Mouse (Mus musculus) liver, embryonic 14 days (tissue): ENCODE results near the gene Plekhn1. TPM values are rescaled to one million over a fixed set of nuclear protein-coding genes. Genes with fewer than 3 reads are reported as not detected.

ENCODE experiments used
- polyA plus RNA-seq: library from polyadenylated mRNA; depleted of rRNA; stranded (reverse); fragments of >200 nt; gene quantifications from 2 replicates; pipeline ENCODE4 v1.2.3, GENCODE M21; 2012; rRNA removed

Plekhn1 gene
- polyA plus RNA-seq: 8.9 and 9.5 TPM in 2 replicates

GRCm38 (mm10) chr4:156234701-156235213 lies at the start of gene Plekhn1:
TSS of gene Plekhn1 (minus strand) at chr4:156234857.

GRCm38 (mm10) chr4:156255078-156255839 lies 20.6 kb upstream of the Plekhn1 start, which contains the start of gene Samd11:
TSS of gene Samd11 (minus strand) at chr4:156255657.

GRCm38 (mm10) chr4:156235808-156236533 lies 1.3 kb upstream of the Plekhn1 start, which contains the start of gene Noc2l:
TSS of gene Noc2l (plus strand) at chr4:156236010.

GRCm38 (mm10) chr4:156215649-156216048 lies 19.0 kb downstream of the Plekhn1 start, which contains the start of gene Perm1:
TSS of gene Perm1 (plus strand) at chr4:156215868.

GRCm38 (mm10) chr4:156203001-156203412 lies 31.6 kb downstream of the Plekhn1 start, which contains the start of gene AW011738:
TSS of gene AW011738 (plus strand) at chr4:156203304.

GRCm38 (mm10) chr4:156200623-156201475 lies 33.8 kb downstream of the Plekhn1 start, which contains the start of gene Isg15:
TSS of gene Isg15 (minus strand) at chr4:156200818.

GRCm38 (mm10) chr4:156197131-156197828 lies 37.4 kb downstream of the Plekhn1 start, which contains the start of gene Agrn:
TSS of gene Agrn (minus strand) at chr4:156197488.

Other genes starting within 250 kb of the Plekhn1 start
- gene B3galt6, start 242.2 kb downstream of the Plekhn1 start, polyA plus RNA-seq: 2.1 and 2.8 TPM in 2 replicates
- gene Sdf4, start 242.0 kb downstream of the Plekhn1 start, polyA plus RNA-seq: 30.4 and 33.1 TPM in 2 replicates
- gene Tnfrsf4, start 221.0 kb downstream of the Plekhn1 start, polyA plus RNA-seq: 0.85 and 1.0 TPM in 2 replicates
- gene Tnfrsf18, start 208.7 kb downstream of the Plekhn1 start, polyA plus RNA-seq: 0.15 and 0.24 TPM in 2 replicates
- gene Ttll10, start 175.4 kb downstream of the Plekhn1 start, polyA plus RNA-seq: 0.43 and 0.44 TPM in 2 replicates
- 12.7 and 17.1 TPM in 2 replicates for gene 9430015G10Rik, start 124.9 kb downstream of the Plekhn1 start, polyA plus RNA-seq
- 0.19 and 0.24 TPM in 2 replicates for gene Rnf223, start 104.3 kb downstream of the Plekhn1 start, polyA plus RNA-seq
- gene Agrn, start 37.4 kb downstream of the Plekhn1 start, polyA plus RNA-seq: 19.0 and 20.7 TPM in 2 replicates
- 9.9 and 16.3 TPM in 2 replicates for gene Isg15, start 34.0 kb downstream of the Plekhn1 start, polyA plus RNA-seq
- gene AW011738, start 31.6 kb downstream of the Plekhn1 start, polyA plus RNA-seq: 0.66 and 0.84 TPM in 2 replicates
- gene Perm1, start 19.0 kb downstream of the Plekhn1 start, polyA plus RNA-seq: 0.03 and 0.08 TPM in 2 replicates
- gene Noc2l, start 1.2 kb upstream of the Plekhn1 start, polyA plus RNA-seq: 63.6 and 69.6 TPM in 2 replicates
- gene Samd11, start 20.8 kb upstream of the Plekhn1 start, polyA plus RNA-seq: 46.4 and 55.2 TPM in 2 replicates
- gene Vmn2r-ps159, start 96.2 kb upstream of the Plekhn1 start, polyA plus RNA-seq: not detected in 2 replicates